Mouse (Mus musculus): ENCODE measurements around the gene Iqcg. TPM values are rescaled to one million over a fixed set of nuclear protein-coding genes. Genes with fewer than 3 reads are reported as not detected.

Gene Iqcg
- total and polyA plus RNA-seq, 3 experiments: 13.6 to 40.4 TPM; not detected in 1

GRCm38 (mm10) chr16:33042682-33043081, 13.3 kb downstream of the Iqcg start:
- Histone ChIP-seq H3K9me3 (replicated peaks; ENCODE audit: insufficient read depth, low read length) (no peaks in the 10 kb centered on the region), H3K27me3 (ENCODE audit: control insufficient read depth in 1 of 2, insufficient read depth in 2 of 2, low read length in 2 of 2) (no peaks in the 10 kb centered on the region), H3K4me3 (ENCODE audit: control insufficient read depth in 1 of 2, insufficient read depth in 1 of 2, low read depth in 2 of 2, low read length in 2 of 2) (peak overlapping the region; percentile 18 to 37; a peak in 1 of 4 replicates), H3K27ac (ENCODE audit: control insufficient read depth, low read depth, low read length) (peak overlapping the region; percentile 28; the same call in 1 of the 2 replicates), H3K36me3 (ENCODE audit: control insufficient read depth in 1 of 2, insufficient read depth in 2 of 2, low read length in 2 of 2) (no peaks in the 10 kb centered on the region; a peak in 3 of 4 replicates), H3K4me1 (ENCODE audit: control insufficient read depth in 1 of 2, insufficient read depth in 2 of 2, low read length in 2 of 2) (peaks cover 0 to 3% of the 10 kb centered on the region in 2 experiments; a peak in 1 of 4 replicates), H3K9ac (ENCODE audit: control insufficient read depth, low read depth, low read length, poor library complexity, severe bottlenecking) (peak overlapping the region; percentile 17; the same call in 1 of the 2 replicates), H3K79me2 (ENCODE audit: control insufficient read depth, insufficient read depth, low read length, poor library complexity) (no peaks in the 10 kb centered on the region)
- DNase-seq (ENCODE audit: low read depth, low spot score): no peak
- TF ChIP-seq RCOR1 (IDR thresholded peaks at IDR 0.05; ENCODE audit: low read depth, low read length): no peak
- TF ChIP-seq SMC3 (IDR thresholded peaks at IDR 0.05; ENCODE audit: low read depth, low read length): no peak
- no peak for TF ChIP-seq ETS1 (IDR thresholded peaks at IDR 0.05; ENCODE audit: low read depth, low read length)
- no peak for TF ChIP-seq USF2 (IDR thresholded peaks at IDR 0.05; ENCODE audit: borderline replicate concordance in 1 of 2, insufficient read depth in 1 of 2, low read depth in 1 of 2, low read length in 2 of 2)
- TF ChIP-seq RAD21 (IDR thresholded peaks at IDR 0.05; ENCODE audit: low read depth, low read length): no peak
- TF ChIP-seq NRF1 (IDR thresholded peaks at IDR 0.05; ENCODE audit: insufficient read depth, low read depth, low read length, poor library complexity, severe bottlenecking): no peak
- no peak for TF ChIP-seq UBTF (IDR thresholded peaks at IDR 0.05; ENCODE audit: borderline replicate concordance, insufficient read depth, low read depth, low read length)
- no peak for TF ChIP-seq POLR2AphosphoS2 (IDR thresholded peaks at IDR 0.05; ENCODE audit: low read length)
- no peak for TF ChIP-seq KAT2A (conservative IDR thresholded peaks at IDR 0.05; ENCODE audit: low read depth, low read length)
- no peak for TF ChIP-seq POLR2A (IDR thresholded peaks at IDR 0.05; ENCODE audit: control insufficient read depth in 1 of 2, insufficient read depth in 1 of 2, low read depth in 1 of 2, low read length in 2 of 2, poor library complexity in 1 of 2)
- TF ChIP-seq POLR2AphosphoS5 (IDR thresholded peaks at IDR 0.05; ENCODE audit: borderline replicate concordance, low read depth, low read length): no peak
- no peak for TF ChIP-seq GATA1 (IDR thresholded peaks at IDR 0.05; ENCODE audit: low read depth, low read length)
- no peak for TF ChIP-seq BHLHE40 (IDR thresholded peaks at IDR 0.05; ENCODE audit: borderline replicate concordance, low read depth, low read length)
- TF ChIP-seq MAFK (IDR thresholded peaks at IDR 0.05; ENCODE audit: borderline replicate concordance, low read depth, low read length): no peak
- TF ChIP-seq MYC (IDR thresholded peaks at IDR 0.05; ENCODE audit: low read depth, low read length): no peak
- no peak for TF ChIP-seq CHD1 (IDR thresholded peaks at IDR 0.05; ENCODE audit: low read depth, low read length)
- no peak for TF ChIP-seq USF1 (IDR thresholded peaks at IDR 0.05; ENCODE audit: low read depth, low read length)

- Histone ChIP-seq H3K36me3 (ENCODE audit: control insufficient read depth in 1 of 2, insufficient read depth in 2 of 2, low read length in 2 of 2) (no peaks in the 10 kb centered on the region; a peak in 1 of 4 replicates), H3K4me1 (ENCODE audit: control insufficient read depth in 1 of 2, insufficient read depth in 2 of 2, low read length in 2 of 2) (no peaks in the 10 kb centered on the region; a peak in 1 of 4 replicates)
Observed at GRCm38 (mm10) chr16:33036006-33036405, 20.0 kb downstream of the Iqcg start.

More at GRCm38 (mm10) chr16:33036006-33036405, 20.0 kb downstream of the Iqcg start:
- Histone ChIP-seq H3K9me3 (replicated peaks; ENCODE audit: insufficient read depth, low read length) (no peaks in the 10 kb centered on the region), H3K79me2 (ENCODE audit: control insufficient read depth, insufficient read depth, low read length, poor library complexity) (no peaks in the 10 kb centered on the region), H3K4me3 (ENCODE audit: control insufficient read depth in 1 of 2, insufficient read depth in 1 of 2, low read depth in 2 of 2, low read length in 2 of 2) (no peak overlapping the region), H3K9ac (ENCODE audit: control insufficient read depth, low read depth, low read length, poor library complexity, severe bottlenecking) (no peak overlapping the region), H3K27ac (ENCODE audit: control insufficient read depth, low read depth, low read length) (no peak overlapping the region), H3K27me3 (ENCODE audit: control insufficient read depth in 1 of 2, insufficient read depth in 2 of 2, low read length in 2 of 2) (no peaks in the 10 kb centered on the region)
- TF ChIP-seq JUND (IDR thresholded peaks at IDR 0.05; ENCODE audit: low read depth, low read length): no peak
- no peak for TF ChIP-seq USF1 (IDR thresholded peaks at IDR 0.05; ENCODE audit: low read depth, low read length)
- TF ChIP-seq CTCF (IDR thresholded peaks at IDR 0.05 in 2 of 3, conservative IDR thresholded peaks at IDR 0.05 in 1 of 3; ENCODE audit: control insufficient read depth in 1 of 3, insufficient read depth in 1 of 3, low read depth in 2 of 3, low read length in 3 of 3, poor library complexity in 1 of 3, severe bottlenecking in 1 of 3): no peak
- TF ChIP-seq MXI1 (IDR thresholded peaks at IDR 0.05; ENCODE audit: low read depth, low read length): no peak
- DNase-seq (ENCODE audit: low read depth, low spot score): no peak

All from MEL (cell line).